Mouse (Mus musculus): Measurements from ENCODE around the gene Cct4.

The Cct4 gene

GRCm38 (mm10) chr11:23029399-23029798, 39.1 kb downstream of the Cct4 start:
- no peak for DNase-seq (ENCODE audit: low read depth, low spot score)

- DNase-seq (ENCODE audit: low read depth, low spot score), result no peak
Observed at GRCm38 (mm10) chr11:23047252-23047651, 56.9 kb downstream of the Cct4 start.

GRCm38 (mm10) chr11:23047663-23048582, 57.6 kb downstream of the Cct4 start:
- no peak for DNase-seq (ENCODE audit: low read depth, low spot score)

GRCm38 (mm10) chr11:23049642-23050041, 59.3 kb downstream of the Cct4 start:
- DNase-seq (ENCODE audit: low read depth, low spot score), result no peak

- DNase-seq (ENCODE audit: low read depth, low spot score), result no peak
Observed at GRCm38 (mm10) chr11:23052353-23052752, 62.0 kb downstream of the Cct4 start.
